Mouse (Mus musculus) heart, postnatal 0 days (tissue): Measurements from ENCODE around the gene Prkacb. TPM values are rescaled to one million over a fixed set of nuclear protein-coding genes. Genes with fewer than 3 reads are reported as not detected.

Source experiments
- ATAC-seq: fragments of 200-750 bp; cut with Nextera tagmentation; 2 replicates; pipeline ENCODE4 v1.8.0; 2017; ENCODE audit warnings: low read depth, moderate number of reproducible peaks, moderate library complexity; ENCODE audit not compliant: insufficient read depth
- DNase-seq: peaks from one replicate; pipeline ENCODE4 v3.0.0-alpha.2; 2016; ENCODE audit warnings: low spot score
- H3K27ac ChIP-seq: fragments of 300-500 bp; sonication (generic); 2 replicates; pipeline ENCODE4 v1.5.1; 2014; ENCODE audit warnings: low read depth, mild to moderate bottlenecking
- H3K27me3 ChIP-seq: fragments of 300-500 bp; sonication (generic); 2 replicates; pipeline ENCODE4 v1.6.1; 2014; ENCODE audit warnings: low read length, mixed read lengths; ENCODE audit not compliant: control insufficient read depth, insufficient read depth
- H3K36me3 ChIP-seq: fragments of 300-500 bp; sonication (generic); replicated peaks from 2 replicates; pipeline ENCODE4 v1.6.1; 2014; ENCODE audit warnings: low read length, mixed read lengths; ENCODE audit not compliant: control insufficient read depth, insufficient read depth
- H3K4me1 ChIP-seq: fragments of 300-500 bp; sonication (generic); 2 replicates; pipeline ENCODE4 v1.6.1; 2014; ENCODE audit warnings: antibody characterized with exemption; ENCODE audit not compliant: control insufficient read depth, insufficient read depth
- H3K4me2 ChIP-seq: fragments of 300-500 bp; sonication (generic); 2 replicates; pipeline ENCODE4 v1.6.1; 2014; ENCODE audit warnings: low read depth, mild to moderate bottlenecking, low read length, moderate library complexity
- H3K4me3 ChIP-seq: fragments of 300-500 bp; sonication (generic); 2 replicates; pipeline ENCODE4 v1.5.1; 2014; ENCODE audit warnings: low read depth, low read length
- H3K9ac ChIP-seq: fragments of 300-500 bp; sonication (generic); replicated peaks from 2 replicates; pipeline ENCODE4 v1.6.1; 2014; ENCODE audit warnings: low read depth, low read length, mixed read lengths
- H3K9me3 ChIP-seq: fragments of 300-500 bp; sonication (generic); replicated peaks from 2 replicates; pipeline ENCODE4 v1.6.1; 2016; ENCODE audit warnings: low read length; ENCODE audit not compliant: control insufficient read depth
- CTCF ChIP-seq: IDR thresholded peaks from 2 replicates; pipeline ENCODE4 v1.5.1; 2016; ENCODE audit warnings: antibody characterized with exemption, control low read depth, low read depth
- EP300 ChIP-seq: IDR thresholded peaks from 2 replicates; pipeline ENCODE4 v1.6.1; 2016; ENCODE audit warnings: antibody characterized with exemption, low read depth
- WGBS: fragments of 180-500 bp; shearing (Covaris S2); extraction: QIAGEN DNeasy Blood & Tissue Kit; methylation state at CpG from one replicate; pipeline ENCODE4 v1.1.7; 2014; 5-methylcytosine and 5-hydroxymethylcytosine counted together
- polyA plus RNA-seq: library from polyadenylated mRNA; unstranded; fragments of >200 nt; fragmentation: Nextera tagmentation; extraction: Ambion mirVana; gene quantifications from 2 replicates; pipeline ENCODE4 v1.2.1, GENCODE M21; 2015
- total RNA-seq: library from RNA; depleted of rRNA; stranded (reverse); fragments of >200 nt; gene quantifications from 2 replicates; pipeline ENCODE4 v1.2.3, GENCODE M21; 2014; ENCODE audit warnings: low replicate concordance; rRNA removed

The Prkacb gene
- total and polyA plus RNA-seq, 2 experiments from 2014 or later = 41.7 to 58.6 TPM

DNA sequence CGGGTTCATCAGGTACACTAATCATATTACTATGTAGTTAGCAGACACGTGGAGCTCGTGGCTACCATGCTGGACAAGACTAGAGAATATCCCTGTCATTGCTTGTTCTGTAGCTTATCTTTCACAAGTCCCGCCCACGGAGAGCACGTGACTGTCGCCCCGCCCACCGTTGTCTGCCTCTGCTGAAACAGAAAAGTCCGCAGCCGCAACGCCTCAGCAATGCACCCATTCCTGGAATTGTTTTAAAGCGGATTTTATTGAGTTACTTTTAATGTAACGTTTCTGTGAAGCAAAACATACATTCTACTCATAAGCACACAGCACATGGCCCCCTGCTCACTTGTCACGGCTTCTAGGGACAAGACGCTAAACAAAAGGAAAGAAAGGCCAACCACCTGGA, 133.1 kb downstream of the Prkacb start:
- no peak for DNase-seq
- no peak for ATAC-seq
- H3K27ac ChIP-seq = no peak overlapping the region
- H3K36me3 ChIP-seq = no peaks in the 10 kb centered on the region
- no peaks in the 10 kb centered on the region for H3K27me3 ChIP-seq
- no peak overlapping the region for H3K9ac ChIP-seq
- no peak for TF ChIP-seq EP300
- TF ChIP-seq CTCF = no peak
- no peak overlapping the region for H3K4me2 ChIP-seq
- no peaks in the 10 kb centered on the region for H3K9me3 ChIP-seq
- peaks cover under 1% of the 10 kb centered on the region; the same call in 1 of the 2 replicates for H3K4me1 ChIP-seq
- WGBS = 89% methylated on average over 16 of the region's 16 CpGs
- no peak overlapping the region for H3K4me3 ChIP-seq

Other genes starting within 250 kb of the Prkacb start
- gene Uox, start 242.6 kb downstream of the Prkacb start, total RNA-seq = 1.6 and 4.5 TPM in 2 replicates
- gene Uox, start 242.6 kb downstream of the Prkacb start, polyA plus RNA-seq = 0.05 and 0.10 TPM in 2 replicates
- not detected in 2 replicates for gene Dnase2b, start 197.4 kb downstream of the Prkacb start, total RNA-seq
- gene Dnase2b, start 197.4 kb downstream of the Prkacb start, polyA plus RNA-seq = not detected in 2 replicates
- gene 4930503B20Rik, start 161.7 kb downstream of the Prkacb start, total RNA-seq = not detected in 2 replicates
- gene 4930503B20Rik, start 161.7 kb downstream of the Prkacb start, polyA plus RNA-seq = 0.22 TPM in 1 of 2 replicates, not detected in the other
- gene Samd13, start 127.4 kb downstream of the Prkacb start, total RNA-seq = 0.42 and 3.6 TPM in 2 replicates
- gene Samd13, start 127.4 kb downstream of the Prkacb start, polyA plus RNA-seq = 1.8 and 2.8 TPM in 2 replicates
- 6.6 and 6.7 TPM in 2 replicates for gene Ttll7, start 39.4 kb upstream of the Prkacb start, total RNA-seq
- gene Ttll7, start 39.4 kb upstream of the Prkacb start, polyA plus RNA-seq = 1.2 and 1.5 TPM in 2 replicates